Mouse (Mus musculus) olfactory bulb, adult 2 months (tissue): ENCODE results near the gene Cyp2s1. TPM values are rescaled to one million over a fixed set of nuclear protein-coding genes. Genes with fewer than 3 reads are reported as not detected.
"Not testable (repeated sequence)": the region's sequence is repeated elsewhere in the genome, so short reads cannot be mapped to it uniquely, and the experiment has no call there.

Experiments
- H3K27ac ChIP-seq: fragments of 200-500 bp; 2 replicates; pipeline ENCODE4 v1.5.1; 2012; ENCODE audit warnings: low read depth, low read length; ENCODE audit not compliant: insufficient read depth
- H3K4me1 ChIP-seq: fragments of 200-500 bp; 2 replicates; pipeline ENCODE4 v1.6.1; 2012; ENCODE audit warnings: low read length; ENCODE audit not compliant: control insufficient read depth, insufficient read depth
- H3K4me3 ChIP-seq: fragments of 200-500 bp; 2 replicates; pipeline ENCODE4 v1.5.1; 2012; ENCODE audit warnings: mild to moderate bottlenecking, low read depth, low read length, moderate library complexity; ENCODE audit not compliant: insufficient read depth
- CTCF ChIP-seq: fragments of 200-500 bp; IDR thresholded peaks from 2 replicates; pipeline ENCODE4 v1.5.1; 2012; ENCODE audit warnings: low read depth, mild to moderate bottlenecking, low read length, moderate library complexity; ENCODE audit not compliant: insufficient read depth
- POLR2A ChIP-seq: fragments of 200-500 bp; IDR thresholded peaks from 2 replicates; pipeline ENCODE4 v1.6.1; 2012; ENCODE audit warnings: mild to moderate bottlenecking, low read depth, low read length, moderate library complexity; ENCODE audit not compliant: insufficient read depth
- WGBS: fragments of 180-500 bp; shearing (Covaris S2); methylation state at CpG from one replicate; pipeline ENCODE4 v1.1.7; 2018; 5-methylcytosine and 5-hydroxymethylcytosine counted together
- polyA plus RNA-seq: library from polyadenylated mRNA; stranded (reverse); fragments of >200 nt; gene quantifications from 2 replicates; pipeline ENCODE4 v1.2.4, GENCODE M21; 2012; ENCODE audit warnings: low replicate concordance; ENCODE audit not compliant: missing spikeins, insufficient read depth, insufficient read length

Cyp2s1 gene
- polyA plus RNA-seq, 1 experiment, result not detected

- WGBS, result 84% methylated on average over 1 of the region's 1 CpGs
- Histone ChIP-seq H3K27ac (no peak overlapping the region), H3K4me1 (peaks cover 4% of the 10 kb centered on the region), H3K4me3 (no peak overlapping the region)
- TF ChIP-seq POLR2A (no peak), CTCF (no peak)
Observed at GRCm38 (mm10) chr7:25799369-25799768, 17.3 kb downstream of the Cyp2s1 start.

GRCm38 (mm10) chr7:25798540-25798939 is 18.2 kb downstream of the Cyp2s1 start:
- WGBS, result 88% methylated on average over 2 of the region's 2 CpGs
- no peak overlapping the region for H3K27ac ChIP-seq
- TF ChIP-seq POLR2A (no peak), CTCF (no peak)
- H3K4me1 ChIP-seq, result peaks cover 4% of the 10 kb centered on the region
- no peak overlapping the region for H3K4me3 ChIP-seq

- TF ChIP-seq POLR2A (no peak), CTCF (no peak)
- Histone ChIP-seq H3K27ac (no peak overlapping the region), H3K4me1 (no peaks in the 10 kb centered on the region), H3K4me3 (no peak overlapping the region)
- 89% methylated on average over 8 of the region's 8 CpGs for WGBS
Observed at GRCm38 (mm10) chr7:25794775-25795174, 21.9 kb downstream of the Cyp2s1 start.

GRCm38 (mm10) chr7:25793679-25794078 is 23.0 kb downstream of the Cyp2s1 start:
- TF ChIP-seq CTCF (no peak), POLR2A (no peak)
- Histone ChIP-seq H3K4me3 (no peak overlapping the region), H3K4me1 (peaks cover 6% of the 10 kb centered on the region), H3K27ac (no peak overlapping the region)
- WGBS, result 42% methylated on average over 3 of the region's 3 CpGs

- WGBS, result 81% methylated on average over 9 of the region's 9 CpGs
- H3K4me3 ChIP-seq, H3K27ac ChIP-seq: not testable (repeated sequence)
Observed at GRCm38 (mm10) chr7:25792966-25793365, 23.7 kb downstream of the Cyp2s1 start.

GRCm38 (mm10) chr7:25790615-25791014 is 26.1 kb downstream of the Cyp2s1 start:
- 79% methylated on average over 8 of the region's 8 CpGs for WGBS
- Histone ChIP-seq H3K4me1 (peaks cover 12% of the 10 kb centered on the region), H3K27ac (no peak overlapping the region), H3K4me3 (no peak overlapping the region)
- TF ChIP-seq POLR2A (no peak), CTCF (no peak)

More at GRCm38 (mm10) chr7:25792966-25793365, 23.7 kb downstream of the Cyp2s1 start:
- peaks cover 12% of the 10 kb centered on the region for H3K4me1 ChIP-seq

GRCm38 (mm10) chr7:25789129-25789440 is 27.6 kb downstream of the Cyp2s1 start:
- Histone ChIP-seq H3K4me1 (peaks cover 12% of the 10 kb centered on the region), H3K4me3 (peak overlapping the region; percentile 5; the same call in 1 of the 2 replicates), H3K27ac (no peak overlapping the region)
- 35% methylated on average over 3 of the region's 3 CpGs for WGBS
- TF ChIP-seq POLR2A (no peak), CTCF (no peak)

- Histone ChIP-seq H3K4me3 (peak within 1 kb of the TSS; percentile 37), H3K4me1 (peaks cover 12% of the 10 kb centered on the region), H3K27ac (no peak within 1 kb of the TSS)
- TF ChIP-seq CTCF (no peak), POLR2A (no peak)
- WGBS, result 4% methylated on average over 30 of the region's 30 CpGs
Observed at GRCm38 (mm10) chr7:25788220-25789128, 28.2 kb downstream of the Cyp2s1 start, which contains the start of gene Axl. Gene Axl, minus strand, starts transcription at chr7:25788705.

GRCm38 (mm10) chr7:25787456-25788219 is 29.1 kb downstream of the Cyp2s1 start:
- TF ChIP-seq POLR2A (no peak), CTCF (no peak)
- H3K4me3 ChIP-seq, result peak overlapping the region; percentile 28
- H3K4me1 ChIP-seq, result peaks cover 12% of the 10 kb centered on the region
- WGBS, result 25% methylated on average over 9 of the region's 9 CpGs
- no peak overlapping the region for H3K27ac ChIP-seq
